Mouse (Mus musculus): ENCODE results near the gene Tfap2a. TPM values are rescaled to one million over a fixed set of nuclear protein-coding genes. Genes with fewer than 3 reads are reported as not detected.

Tfap2a gene
- 0.62 and 0.97 TPM in 2 replicates for polyA plus RNA-seq (2012)

GRCm38 (mm10) chr13:40738196-40738880 is at the start of gene Tfap2a:
TSS of gene Tfap2a (minus strand) at chr13:40738376.
- TF ChIP-seq GATA1 (IDR thresholded peaks at IDR 0.05; ENCODE audit: low read length): no peak

- TF ChIP-seq GATA1 (IDR thresholded peaks at IDR 0.05; ENCODE audit: low read length): no peak
Measured at GRCm38 (mm10) chr13:40784202-40784771, 46.1 kb upstream of the Tfap2a start.

- no peak for TF ChIP-seq GATA1 (IDR thresholded peaks at IDR 0.05; ENCODE audit: low read length)
Measured at GRCm38 (mm10) chr13:40757995-40758394, 19.8 kb upstream of the Tfap2a start.

- no peak for TF ChIP-seq GATA1 (IDR thresholded peaks at IDR 0.05; ENCODE audit: low read length)
Measured at GRCm38 (mm10) chr13:40756356-40756755, 18.2 kb upstream of the Tfap2a start.

- no peak for TF ChIP-seq GATA1 (IDR thresholded peaks at IDR 0.05; ENCODE audit: low read length)
Measured at GRCm38 (mm10) chr13:40754091-40754490, 15.9 kb upstream of the Tfap2a start.

- TF ChIP-seq GATA1 (IDR thresholded peaks at IDR 0.05; ENCODE audit: low read length): no peak
Measured at GRCm38 (mm10) chr13:40751889-40752288, 13.7 kb upstream of the Tfap2a start.

GRCm38 (mm10) chr13:40749603-40749905 is 11.4 kb upstream of the Tfap2a start:
- no peak for TF ChIP-seq GATA1 (IDR thresholded peaks at IDR 0.05; ENCODE audit: low read length)

GRCm38 (mm10) chr13:40748785-40749602 is 10.8 kb upstream of the Tfap2a start:
- TF ChIP-seq GATA1 (IDR thresholded peaks at IDR 0.05; ENCODE audit: low read length): no peak

GRCm38 (mm10) chr13:40744111-40744805 is 6.1 kb upstream of the Tfap2a start:
- TF ChIP-seq GATA1 (IDR thresholded peaks at IDR 0.05; ENCODE audit: low read length): no peak

- TF ChIP-seq GATA1 (IDR thresholded peaks at IDR 0.05; ENCODE audit: low read length): no peak
Measured at GRCm38 (mm10) chr13:40743221-40743620, 5.0 kb upstream of the Tfap2a start.

GRCm38 (mm10) chr13:40741841-40742550 is 3.8 kb upstream of the Tfap2a start:
- TF ChIP-seq GATA1 (IDR thresholded peaks at IDR 0.05; ENCODE audit: low read length): no peak

- TF ChIP-seq GATA1 (IDR thresholded peaks at IDR 0.05; ENCODE audit: low read length): no peak
Measured at GRCm38 (mm10) chr13:40741436-40741835, 3.3 kb upstream of the Tfap2a start.

GRCm38 (mm10) chr13:40740727-40741360 is 2.7 kb upstream of the Tfap2a start:
- TF ChIP-seq GATA1 (IDR thresholded peaks at IDR 0.05; ENCODE audit: low read length): no peak

GRCm38 (mm10) chr13:40739901-40740300 is 1.7 kb upstream of the Tfap2a start:
- no peak for TF ChIP-seq GATA1 (IDR thresholded peaks at IDR 0.05; ENCODE audit: low read length)

GRCm38 (mm10) chr13:40739121-40739650 is 1.0 kb upstream of the Tfap2a start:
- no peak for TF ChIP-seq GATA1 (IDR thresholded peaks at IDR 0.05; ENCODE audit: low read length)
